Mouse (Mus musculus) bone marrow, adult 2 months (tissue): ENCODE data around the gene Swap70.

Experiments used
- CTCF ChIP-seq: fragments of 200-500 bp; IDR thresholded peaks from 2 replicates; pipeline ENCODE4 v1.5.1; 2011; ENCODE audit warnings: low read length, control low read depth; ENCODE audit not compliant: control insufficient read depth, insufficient read depth
- POLR2A ChIP-seq: fragments of 200-500 bp; IDR thresholded peaks from 2 replicates; pipeline ENCODE4 v1.6.1; 2011; ENCODE audit warnings: low read depth, mild to moderate bottlenecking, control low read depth, low read length, borderline replicate concordance; ENCODE audit not compliant: control insufficient read depth

DNA sequence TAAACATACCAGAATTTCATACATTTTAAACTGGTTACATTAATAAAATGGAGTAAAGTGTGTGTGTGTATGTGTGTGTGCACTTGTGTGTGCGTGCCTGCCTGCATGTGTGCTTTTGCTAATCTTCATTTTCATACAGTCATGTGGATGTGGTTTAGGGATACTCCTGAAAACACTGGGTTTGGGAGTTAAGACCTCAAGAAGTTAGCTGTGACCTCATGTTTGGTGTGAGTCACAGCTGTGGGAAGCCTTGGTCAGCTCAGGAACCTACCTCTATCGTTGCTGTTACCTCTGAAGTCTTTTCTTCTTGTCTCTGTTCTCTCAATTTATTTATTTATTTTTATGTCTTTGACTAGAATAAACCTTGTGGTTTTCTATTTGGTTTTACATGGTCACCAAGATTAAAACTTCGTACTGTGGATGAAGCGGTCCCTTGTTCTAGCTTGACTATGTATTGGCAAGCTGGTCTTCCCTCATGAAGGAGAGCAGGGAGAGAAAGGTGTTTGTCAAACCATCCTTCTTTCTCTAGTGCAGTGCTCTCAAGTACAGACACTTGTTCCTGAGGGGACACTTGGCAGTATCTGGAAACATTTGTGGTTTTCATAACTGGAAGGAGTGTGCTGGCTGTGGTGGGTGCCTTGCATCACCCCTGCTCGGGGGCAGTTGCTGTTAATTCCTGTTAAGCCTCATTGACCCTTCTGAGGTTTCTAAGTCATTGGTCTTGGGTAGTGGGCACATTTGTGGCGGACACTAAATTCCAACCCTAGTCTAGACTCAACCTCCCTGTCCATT lies 62.2 kb downstream of the Swap70 start:
- TF ChIP-seq POLR2A (no peak), CTCF (no peak)
